Mouse (Mus musculus): ENCODE measurements around the gene Creg2.
"Not testable (repeated sequence)": the region's sequence is repeated elsewhere in the genome, so short reads cannot be mapped to it uniquely, and the experiment has no call there.

The Creg2 gene

GRCm38 (mm10) chr1:39637139-39637538 lies 14.1 kb downstream of the Creg2 start:
- Histone ChIP-seq H3K27me3 (ENCODE audit: control insufficient read depth, insufficient read depth, low read length, poor library complexity, severe bottlenecking) (no peaks in the 10 kb centered on the region), H3K36me3 (ENCODE audit: control insufficient read depth, insufficient read depth, low read length, poor library complexity, severe bottlenecking) (no peaks in the 10 kb centered on the region)
- no peak for DNase-seq (ENCODE audit: low read depth, low spot score)

GRCm38 (mm10) chr1:39636660-39637059 lies 14.6 kb downstream of the Creg2 start:
- H3K27me3 ChIP-seq (ENCODE audit: control insufficient read depth, insufficient read depth, low read length, poor library complexity, severe bottlenecking) = no peaks in the 10 kb centered on the region
- no peaks in the 10 kb centered on the region for H3K36me3 ChIP-seq (ENCODE audit: control insufficient read depth, insufficient read depth, low read length, poor library complexity, severe bottlenecking)
- DNase-seq (ENCODE audit: low read depth, low spot score) = no peak

DNA sequence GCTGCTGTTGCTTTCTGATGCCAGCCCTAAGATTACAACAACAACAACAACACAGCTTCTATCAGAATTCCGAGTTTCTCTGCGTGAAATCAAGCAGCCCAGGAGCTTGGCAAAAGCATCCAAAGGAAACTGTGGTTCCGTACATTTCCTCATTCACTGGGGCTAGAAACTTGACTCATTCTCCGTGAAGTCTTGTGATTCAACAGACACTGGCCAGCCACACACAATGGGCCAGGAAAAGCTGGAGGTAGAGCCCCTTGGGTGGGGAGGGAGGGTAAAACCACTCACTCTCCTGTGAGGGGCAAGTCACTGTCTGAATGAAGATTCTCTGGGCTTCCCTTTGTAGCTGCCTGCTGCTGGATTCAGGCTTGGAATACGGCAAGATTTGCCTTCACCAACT lies 15.1 kb downstream of the Creg2 start:
- no peak for DNase-seq (ENCODE audit: low read depth, low spot score)
- Histone ChIP-seq H3K36me3 (ENCODE audit: control insufficient read depth, insufficient read depth, low read length, poor library complexity, severe bottlenecking) (no peaks in the 10 kb centered on the region), H3K27me3 (ENCODE audit: control insufficient read depth, insufficient read depth, low read length, poor library complexity, severe bottlenecking) (no peaks in the 10 kb centered on the region)

GRCm38 (mm10) chr1:39628606-39629005 lies 22.7 kb downstream of the Creg2 start:
- no peaks in the 10 kb centered on the region for H3K36me3 ChIP-seq (ENCODE audit: control insufficient read depth, insufficient read depth, low read length, poor library complexity, severe bottlenecking)
- H3K27me3 ChIP-seq (ENCODE audit: control insufficient read depth, insufficient read depth, low read length, poor library complexity, severe bottlenecking) = no peaks in the 10 kb centered on the region
- DNase-seq (ENCODE audit: low read depth, low spot score) = no peak

- no peak for DNase-seq (ENCODE audit: low read depth, low spot score)
- H3K27me3 ChIP-seq (ENCODE audit: control insufficient read depth, insufficient read depth, low read length, poor library complexity, severe bottlenecking) = 0 out of 2 replicates have a peak, but pooled peaks cover 2% of the 10 kb centered on the region
- no peaks in the 10 kb centered on the region for H3K36me3 ChIP-seq (ENCODE audit: control insufficient read depth, insufficient read depth, low read length, poor library complexity, severe bottlenecking)
Measured at GRCm38 (mm10) chr1:39625491-39625890, 25.8 kb downstream of the Creg2 start.

DNA sequence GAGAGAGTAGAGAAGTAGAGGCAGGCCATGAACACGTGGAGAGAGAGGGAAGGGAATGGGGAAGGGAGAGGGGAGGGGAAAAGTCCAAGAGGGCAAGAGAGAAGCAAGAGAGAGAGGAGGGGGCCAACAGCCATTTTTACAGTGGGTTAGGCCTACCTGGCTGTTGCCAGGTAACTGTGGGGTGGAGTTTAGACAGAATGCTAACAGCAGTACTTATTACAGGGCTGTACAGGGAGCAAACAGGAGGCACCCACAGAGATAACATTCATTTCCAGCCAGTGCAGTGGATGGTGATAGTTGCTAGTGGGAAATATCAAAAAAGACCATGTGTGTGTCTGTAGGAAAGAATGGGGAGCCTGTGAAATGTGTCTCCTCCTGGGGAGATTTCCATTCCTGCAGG lies 27.5 kb downstream of the Creg2 start:
- 0 out of 2 replicates have a peak, but pooled peaks cover 2% of the 10 kb centered on the region for H3K27me3 ChIP-seq (ENCODE audit: control insufficient read depth, insufficient read depth, low read length, poor library complexity, severe bottlenecking)
- no peak for DNase-seq (ENCODE audit: low read depth, low spot score)
- H3K36me3 ChIP-seq (ENCODE audit: control insufficient read depth, insufficient read depth, low read length, poor library complexity, severe bottlenecking) = no peaks in the 10 kb centered on the region

DNA sequence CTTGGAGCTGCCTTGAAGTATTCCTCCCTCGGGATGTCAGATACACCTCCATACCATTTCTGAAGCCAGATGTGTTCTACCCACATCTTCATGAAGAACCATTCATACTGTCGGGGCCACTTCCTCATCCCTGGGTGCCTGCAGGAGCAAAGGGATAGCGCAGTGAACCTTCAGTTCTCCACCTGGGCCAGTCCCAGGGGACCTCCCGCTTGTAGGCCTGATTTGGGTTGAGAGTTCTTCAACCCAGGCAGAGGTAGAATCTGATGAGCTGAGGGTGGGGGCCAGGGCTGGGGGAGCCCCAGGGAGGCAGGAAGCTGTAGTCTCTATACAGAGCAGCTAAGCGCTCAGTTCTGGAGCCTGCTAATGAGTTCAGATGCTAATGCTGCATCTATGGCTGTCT lies 28.2 kb downstream of the Creg2 start:
- Histone ChIP-seq H3K27me3 (ENCODE audit: control insufficient read depth, insufficient read depth, low read length, poor library complexity, severe bottlenecking) (0 out of 2 replicates have a peak, but pooled peaks cover 2% of the 10 kb centered on the region), H3K36me3 (ENCODE audit: control insufficient read depth, insufficient read depth, low read length, poor library complexity, severe bottlenecking) (no peaks in the 10 kb centered on the region)
- no peak for DNase-seq (ENCODE audit: low read depth, low spot score)

GRCm38 (mm10) chr1:39618524-39618923 lies 32.8 kb downstream of the Creg2 start:
- H3K27me3 ChIP-seq (ENCODE audit: control insufficient read depth, insufficient read depth, low read length, poor library complexity, severe bottlenecking) = 0 out of 2 replicates have a peak, but pooled peaks cover 2% of the 10 kb centered on the region
- DNase-seq (ENCODE audit: low read depth, low spot score) = no peak
- no peaks in the 10 kb centered on the region for H3K36me3 ChIP-seq (ENCODE audit: control insufficient read depth, insufficient read depth, low read length, poor library complexity, severe bottlenecking)

- Histone ChIP-seq H3K36me3 (ENCODE audit: control insufficient read depth, insufficient read depth, low read length, poor library complexity, severe bottlenecking) (no peaks in the 10 kb centered on the region), H3K27me3 (ENCODE audit: control insufficient read depth, insufficient read depth, low read length, poor library complexity, severe bottlenecking) (no peaks in the 10 kb centered on the region)
- DNase-seq (ENCODE audit: low read depth, low spot score) = no peak
Measured at GRCm38 (mm10) chr1:39615526-39615925, 35.7 kb downstream of the Creg2 start.

DNA sequence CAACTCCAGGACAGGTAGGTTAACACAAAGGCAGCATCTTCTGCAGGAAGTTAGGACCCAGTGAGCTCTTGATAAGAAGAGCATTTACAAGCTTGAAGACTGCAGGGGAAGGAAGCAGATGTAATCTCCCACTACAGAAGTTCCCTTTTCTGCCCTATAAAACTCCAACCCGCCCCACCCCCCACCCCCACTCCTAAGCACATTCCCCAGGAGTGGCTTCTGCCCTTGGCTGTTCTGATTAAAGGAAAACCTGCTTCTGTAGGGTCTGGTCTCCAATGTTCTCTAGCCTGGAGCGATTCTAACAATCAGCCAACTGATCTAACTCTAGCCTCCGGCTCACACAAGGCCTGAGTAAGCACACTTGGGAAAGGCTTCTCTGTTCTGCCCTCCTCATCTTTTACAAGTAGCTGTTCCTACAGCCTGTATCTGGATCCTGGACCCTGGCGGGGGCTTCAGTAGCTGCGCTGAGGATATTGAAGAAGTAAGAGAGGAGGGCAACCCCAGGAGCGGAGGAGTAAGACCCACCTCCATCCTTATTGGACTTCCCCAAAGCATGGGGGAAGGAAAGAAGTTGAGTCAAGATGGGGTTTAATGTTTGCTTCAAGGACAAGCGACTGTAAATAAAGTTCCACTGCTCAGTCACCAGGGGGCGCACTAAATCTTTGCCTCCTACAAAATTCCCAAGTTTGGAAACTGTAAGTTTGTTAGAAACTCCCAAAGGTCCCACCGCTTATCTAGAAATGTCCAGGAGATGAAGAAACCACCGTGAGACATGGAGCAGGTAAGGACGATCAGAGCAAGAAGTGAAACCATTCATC lies 36.6 kb downstream of the Creg2 start:
- DNase-seq (ENCODE audit: low read depth, low spot score) = peak; percentile 46

GRCm38 (mm10) chr1:39613061-39613460 lies 38.2 kb downstream of the Creg2 start:
- H3K36me3 ChIP-seq (ENCODE audit: control insufficient read depth, insufficient read depth, low read length, poor library complexity, severe bottlenecking) = no peaks in the 10 kb centered on the region

More for the DNA sequence above, 36.6 kb downstream of the Creg2 start:
- no peaks in the 10 kb centered on the region for H3K27me3 ChIP-seq (ENCODE audit: control insufficient read depth, insufficient read depth, low read length, poor library complexity, severe bottlenecking)
- H3K36me3 ChIP-seq (ENCODE audit: control insufficient read depth, insufficient read depth, low read length, poor library complexity, severe bottlenecking) = no peaks in the 10 kb centered on the region

DNA sequence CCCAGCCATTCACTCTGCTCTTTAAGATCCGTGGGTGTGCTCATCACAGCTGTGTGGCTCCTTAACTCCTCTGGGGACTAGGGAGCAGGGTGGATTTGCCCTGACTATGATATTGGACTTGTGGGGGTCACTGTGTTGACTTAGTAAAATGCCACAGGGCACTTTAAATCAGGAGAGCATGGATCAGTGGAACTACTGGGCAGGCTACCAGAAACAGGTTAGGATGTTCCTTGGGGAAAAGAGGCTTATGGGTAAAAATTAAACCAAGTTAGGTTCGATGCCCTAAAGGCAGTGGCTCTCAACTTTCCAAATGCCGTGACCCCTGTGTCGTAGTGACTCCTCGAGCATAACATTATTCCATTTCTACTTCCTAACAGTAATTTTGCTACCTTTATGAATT lies 38.8 kb downstream of the Creg2 start:
- H3K27me3 ChIP-seq (ENCODE audit: control insufficient read depth, insufficient read depth, low read length, poor library complexity, severe bottlenecking) = no peaks in the 10 kb centered on the region
- DNase-seq (ENCODE audit: low read depth, low spot score) = no peak
- H3K36me3 ChIP-seq (ENCODE audit: control insufficient read depth, insufficient read depth, low read length, poor library complexity, severe bottlenecking) = no peaks in the 10 kb centered on the region

More at GRCm38 (mm10) chr1:39613061-39613460, 38.2 kb downstream of the Creg2 start:
- DNase-seq (ENCODE audit: low read depth, low spot score) = no peak
- H3K27me3 ChIP-seq (ENCODE audit: control insufficient read depth, insufficient read depth, low read length, poor library complexity, severe bottlenecking) = no peaks in the 10 kb centered on the region

GRCm38 (mm10) chr1:39608534-39608933 lies 42.7 kb downstream of the Creg2 start:
- H3K27me3 ChIP-seq (ENCODE audit: control insufficient read depth, insufficient read depth, low read length, poor library complexity, severe bottlenecking) = no peaks in the 10 kb centered on the region
- H3K36me3 ChIP-seq (ENCODE audit: control insufficient read depth, insufficient read depth, low read length, poor library complexity, severe bottlenecking) = no peaks in the 10 kb centered on the region
- no peak for DNase-seq (ENCODE audit: low read depth, low spot score)

DNA sequence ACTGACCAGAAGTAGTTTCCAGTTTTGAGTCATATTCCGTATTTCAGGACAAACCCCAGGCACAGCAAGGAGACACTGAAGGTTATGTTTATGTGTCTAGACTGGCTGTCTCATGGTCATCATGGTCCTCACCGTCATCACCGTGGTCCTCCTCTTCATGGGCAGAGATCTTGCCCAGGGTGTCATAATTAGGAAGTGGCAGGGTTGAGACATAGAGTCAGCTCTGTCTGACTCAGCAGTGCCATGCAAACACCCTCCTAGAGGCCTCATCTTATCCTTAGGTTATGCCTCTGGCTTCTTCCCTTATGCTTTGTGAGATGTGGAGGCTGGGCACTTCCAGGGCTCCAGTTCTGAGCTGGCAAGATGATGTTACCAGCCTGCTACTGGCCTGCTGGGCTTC lies 48.8 kb downstream of the Creg2 start:
- Histone ChIP-seq H3K36me3 (ENCODE audit: control insufficient read depth, insufficient read depth, low read length, poor library complexity, severe bottlenecking) (no peaks in the 10 kb centered on the region), H3K27me3 (ENCODE audit: control insufficient read depth, insufficient read depth, low read length, poor library complexity, severe bottlenecking) (no peaks in the 10 kb centered on the region)
- no peak for DNase-seq (ENCODE audit: low read depth, low spot score)

DNA sequence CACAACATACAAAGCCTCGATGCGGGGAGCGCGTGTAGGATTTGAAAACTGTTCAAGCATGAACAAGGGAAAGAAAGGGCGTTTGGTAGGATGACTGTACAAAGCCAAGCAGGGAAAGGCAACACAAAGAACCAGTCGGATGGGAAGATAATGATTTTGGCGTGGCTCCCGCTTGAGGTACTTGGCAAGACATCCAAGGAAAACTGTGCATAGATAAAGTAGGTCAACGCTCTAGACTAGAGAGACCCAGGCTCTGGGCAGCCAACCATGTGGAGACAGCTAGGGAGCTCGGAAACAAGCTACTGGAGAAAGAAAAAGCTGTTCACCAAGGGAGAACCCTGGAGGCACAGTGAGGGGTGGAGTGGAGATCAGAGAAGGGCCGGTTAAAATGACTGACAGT lies 52.5 kb downstream of the Creg2 start:
- Histone ChIP-seq H3K36me3 (ENCODE audit: control insufficient read depth, insufficient read depth, low read length, poor library complexity, severe bottlenecking) (no peaks in the 10 kb centered on the region), H3K27me3 (ENCODE audit: control insufficient read depth, insufficient read depth, low read length, poor library complexity, severe bottlenecking) (no peaks in the 10 kb centered on the region)
- DNase-seq (ENCODE audit: low read depth, low spot score) = no peak

DNA sequence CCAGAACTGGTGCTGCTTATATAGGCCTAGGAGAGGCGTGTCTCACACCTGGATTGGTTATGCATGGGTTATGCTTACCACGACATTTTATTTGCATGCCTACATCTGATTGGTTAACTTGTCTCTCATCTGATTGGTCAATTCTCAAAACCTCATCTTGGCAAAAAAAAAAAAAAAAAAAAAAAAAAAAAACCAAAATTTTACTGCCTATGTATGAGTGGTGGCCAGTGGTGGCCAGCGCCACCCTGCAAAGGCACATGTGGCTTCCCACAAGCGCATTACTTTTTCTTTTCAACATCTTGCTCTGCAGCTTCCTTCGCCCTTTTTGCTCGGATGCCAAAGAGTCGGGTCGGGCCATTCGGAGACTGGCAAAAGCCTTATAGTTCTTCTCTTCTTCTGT lies 54.1 kb downstream of the Creg2 start:
- not testable (repeated sequence) for DNase-seq (ENCODE audit: low read depth, low spot score); H3K36me3 ChIP-seq (ENCODE audit: control insufficient read depth, insufficient read depth, low read length, poor library complexity, severe bottlenecking); H3K27me3 ChIP-seq (ENCODE audit: control insufficient read depth, insufficient read depth, low read length, poor library complexity, severe bottlenecking)
